Mouse (Mus musculus): ENCODE results near the gene Lyg1.

DNA sequence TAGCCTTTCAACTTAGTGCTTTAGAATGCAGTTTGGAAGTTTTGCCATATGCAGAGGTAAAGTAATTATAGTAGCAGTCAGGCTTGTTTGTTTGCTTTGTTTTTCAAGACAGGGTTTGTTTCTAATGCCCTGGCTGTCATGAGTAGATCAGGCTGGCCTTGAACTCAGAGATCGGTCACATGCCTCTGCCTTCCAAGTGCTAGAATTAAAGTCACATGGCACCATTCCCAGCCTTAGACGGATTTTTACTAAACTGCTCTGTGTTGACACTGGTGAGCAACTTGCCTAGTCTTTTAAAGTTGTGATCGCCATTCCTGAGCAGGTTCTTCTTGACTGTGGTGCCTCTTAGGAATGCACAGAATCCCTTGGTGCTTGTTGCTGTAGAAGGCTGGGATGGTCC lies 49.2 kb upstream of the Lyg1 start:
- TF ChIP-seq MAFK (IDR thresholded peaks at IDR 0.05; ENCODE audit: insufficient read depth, low read depth, low read length) (no peak), HCFC1 (IDR thresholded peaks at IDR 0.05; ENCODE audit: borderline replicate concordance, insufficient read depth, low read length) (no peak)
